Mouse (Mus musculus): ENCODE data around the gene Oaz2. TPM values are rescaled to one million over a fixed set of nuclear protein-coding genes. Genes with fewer than 3 reads are reported as not detected.

Oaz2 gene
- polyA plus RNA-seq, 1 experiment from 2014 or later: 210 TPM

GRCm38 (mm10) chr9:65641446-65642052 is 26.3 kb upstream of the Oaz2 start:
- no peaks in the 10 kb centered on the region for H3K27me3 ChIP-seq (ENCODE audit: control insufficient read depth, insufficient read depth, low read length)
- 12% methylated on average over 12 of the region's 12 CpGs for WGBS
- peaks cover 5% of the 10 kb centered on the region; the same call in 1 of the 2 replicates for H3K36me3 ChIP-seq (ENCODE audit: control insufficient read depth, insufficient read depth, low read length)
- peaks cover 47 to 78% of the 10 kb centered on the region in 2 experiments for H3K4me1 ChIP-seq (ENCODE audit: control insufficient read depth in 2 of 2, insufficient read depth in 2 of 2, low read length in 2 of 2)
- peak overlapping the region; percentile 24 to 51 for H3K27ac ChIP-seq (replicated peaks in 1 of 2; ENCODE audit: control insufficient read depth in 1 of 2, insufficient read depth in 1 of 2, low read depth in 2 of 2, low read length in 2 of 2)
- no peak for ATAC-seq (ENCODE audit: insufficient number of reproducible peaks, insufficient read depth, low FRiP score, low read depth)
- peak overlapping the region; percentile 60 for H3K9ac ChIP-seq (ENCODE audit: low read length)
- H3K9me3 ChIP-seq (ENCODE audit: control insufficient read depth, low read length): no peaks in the 10 kb centered on the region
- H3K4me2 ChIP-seq (ENCODE audit: low read length): peak overlapping the region; percentile 52
- H3K4me3 ChIP-seq (ENCODE audit: control insufficient read depth in 1 of 2, insufficient read depth in 1 of 2, low read depth in 1 of 2, low read length in 2 of 2): no peak overlapping the region

- H3K4me1 ChIP-seq (ENCODE audit: control insufficient read depth in 2 of 2, insufficient read depth in 2 of 2, low read length in 2 of 2): peaks cover 47 to 84% of the 10 kb centered on the region in 2 experiments
- no peak overlapping the region for H3K9ac ChIP-seq (ENCODE audit: low read length)
- no peaks in the 10 kb centered on the region for H3K27me3 ChIP-seq (ENCODE audit: control insufficient read depth, insufficient read depth, low read length)
- peak overlapping the region in 1 of 2 experiments; percentile 59; a peak in 1 of 4 replicates for H3K27ac ChIP-seq (replicated peaks in 1 of 2; ENCODE audit: control insufficient read depth in 1 of 2, insufficient read depth in 1 of 2, low read depth in 2 of 2, low read length in 2 of 2)
- no peak overlapping the region for H3K4me3 ChIP-seq (ENCODE audit: control insufficient read depth in 1 of 2, insufficient read depth in 1 of 2, low read depth in 1 of 2, low read length in 2 of 2)
- no peak for ATAC-seq (ENCODE audit: insufficient number of reproducible peaks, insufficient read depth, low FRiP score, low read depth)
- no peaks in the 10 kb centered on the region for H3K9me3 ChIP-seq (ENCODE audit: control insufficient read depth, low read length)
- peaks cover 5% of the 10 kb centered on the region; the same call in 1 of the 2 replicates for H3K36me3 ChIP-seq (ENCODE audit: control insufficient read depth, insufficient read depth, low read length)
- no peak overlapping the region for H3K4me2 ChIP-seq (ENCODE audit: low read length)
These were observed 25.3 kb upstream of the Oaz2 start for GRCm38 (mm10) chr9:65642546-65642945.

- no peak for ATAC-seq (ENCODE audit: insufficient number of reproducible peaks, insufficient read depth, low FRiP score, low read depth)
- peak overlapping the region; percentile 50; the same call in 1 of the 2 replicates for H3K4me2 ChIP-seq (ENCODE audit: low read length)
- WGBS: 80% methylated on average over 4 of the region's 4 CpGs
- no peaks in the 10 kb centered on the region for H3K27me3 ChIP-seq (ENCODE audit: control insufficient read depth, insufficient read depth, low read length)
- H3K4me3 ChIP-seq (ENCODE audit: control insufficient read depth in 1 of 2, insufficient read depth in 1 of 2, low read depth in 1 of 2, low read length in 2 of 2): no peak overlapping the region
- peaks cover 50 to 82% of the 10 kb centered on the region in 2 experiments for H3K4me1 ChIP-seq (ENCODE audit: control insufficient read depth in 2 of 2, insufficient read depth in 2 of 2, low read length in 2 of 2)
- peak overlapping the region; percentile 95 to 98 for H3K27ac ChIP-seq (replicated peaks in 1 of 2; ENCODE audit: control insufficient read depth in 1 of 2, insufficient read depth in 1 of 2, low read depth in 2 of 2, low read length in 2 of 2)
- peak overlapping the region; percentile 42; the same call in 1 of the 2 replicates for H3K9ac ChIP-seq (ENCODE audit: low read length)
- no peaks in the 10 kb centered on the region for H3K9me3 ChIP-seq (ENCODE audit: control insufficient read depth, low read length)
- H3K36me3 ChIP-seq (ENCODE audit: control insufficient read depth, insufficient read depth, low read length): peaks cover 5% of the 10 kb centered on the region; the same call in 1 of the 2 replicates
These were observed 22.8 kb upstream of the Oaz2 start for GRCm38 (mm10) chr9:65644960-65645359.

- Histone ChIP-seq H3K27ac (replicated peaks in 1 of 2; ENCODE audit: control insufficient read depth in 1 of 2, insufficient read depth in 1 of 2, low read depth in 2 of 2, low read length in 2 of 2) (peak overlapping the region; percentile 95 to 98), H3K9me3 (ENCODE audit: control insufficient read depth, low read length) (no peaks in the 10 kb centered on the region), H3K4me1 (ENCODE audit: control insufficient read depth in 2 of 2, insufficient read depth in 2 of 2, low read length in 2 of 2) (peaks cover 50 to 82% of the 10 kb centered on the region in 2 experiments), H3K4me3 (ENCODE audit: control insufficient read depth in 1 of 2, insufficient read depth in 1 of 2, low read depth in 1 of 2, low read length in 2 of 2) (no peak overlapping the region), H3K36me3 (ENCODE audit: control insufficient read depth, insufficient read depth, low read length) (peaks cover 12% of the 10 kb centered on the region), H3K4me2 (ENCODE audit: low read length) (peak overlapping the region; percentile 50), H3K27me3 (ENCODE audit: control insufficient read depth, insufficient read depth, low read length) (no peaks in the 10 kb centered on the region), H3K9ac (ENCODE audit: low read length) (peak overlapping the region; percentile 59)
- WGBS: 5% methylated on average over 3 of the region's 3 CpGs
- peak; percentile 62 for ATAC-seq (ENCODE audit: insufficient number of reproducible peaks, insufficient read depth, low FRiP score, low read depth)
These were observed 21.8 kb upstream of the Oaz2 start for GRCm38 (mm10) chr9:65645984-65646383.

- H3K4me1 ChIP-seq (ENCODE audit: control insufficient read depth in 2 of 2, insufficient read depth in 2 of 2, low read length in 2 of 2): peaks cover 44 to 76% of the 10 kb centered on the region in 2 experiments
- no peaks in the 10 kb centered on the region for H3K9me3 ChIP-seq (ENCODE audit: control insufficient read depth, low read length)
- no peak for ATAC-seq (ENCODE audit: insufficient number of reproducible peaks, insufficient read depth, low FRiP score, low read depth)
- H3K4me3 ChIP-seq (ENCODE audit: control insufficient read depth in 1 of 2, insufficient read depth in 1 of 2, low read depth in 1 of 2, low read length in 2 of 2): no peak overlapping the region
- H3K27ac ChIP-seq (replicated peaks in 1 of 2; ENCODE audit: control insufficient read depth in 1 of 2, insufficient read depth in 1 of 2, low read depth in 2 of 2, low read length in 2 of 2): peak overlapping the region; percentile 95 to 98; a peak in 3 of 4 replicates
- 75% methylated on average over 2 of the region's 2 CpGs for WGBS
- peaks cover 15% of the 10 kb centered on the region for H3K36me3 ChIP-seq (ENCODE audit: control insufficient read depth, insufficient read depth, low read length)
- H3K27me3 ChIP-seq (ENCODE audit: control insufficient read depth, insufficient read depth, low read length): no peaks in the 10 kb centered on the region
- H3K9ac ChIP-seq (ENCODE audit: low read length): no peak overlapping the region
- H3K4me2 ChIP-seq (ENCODE audit: low read length): peak overlapping the region; percentile 50; the same call in 1 of the 2 replicates
These were observed 21.0 kb upstream of the Oaz2 start for GRCm38 (mm10) chr9:65646782-65647181.

GRCm38 (mm10) chr9:65648730-65649129 is 19.1 kb upstream of the Oaz2 start:
- Histone ChIP-seq H3K4me2 (ENCODE audit: low read length) (no peak overlapping the region), H3K9me3 (ENCODE audit: control insufficient read depth, low read length) (no peaks in the 10 kb centered on the region), H3K27me3 (ENCODE audit: control insufficient read depth, insufficient read depth, low read length) (no peaks in the 10 kb centered on the region), H3K36me3 (ENCODE audit: control insufficient read depth, insufficient read depth, low read length) (peaks cover 13% of the 10 kb centered on the region), H3K4me3 (ENCODE audit: control insufficient read depth in 1 of 2, insufficient read depth in 1 of 2, low read depth in 1 of 2, low read length in 2 of 2) (no peak overlapping the region), H3K9ac (ENCODE audit: low read length) (no peak overlapping the region), H3K4me1 (ENCODE audit: control insufficient read depth in 2 of 2, insufficient read depth in 2 of 2, low read length in 2 of 2) (peaks cover 38 to 66% of the 10 kb centered on the region in 2 experiments), H3K27ac (replicated peaks in 1 of 2; ENCODE audit: control insufficient read depth in 1 of 2, insufficient read depth in 1 of 2, low read depth in 2 of 2, low read length in 2 of 2) (no peak overlapping the region)
- 76% methylated on average over 13 of the region's 13 CpGs for WGBS
- no peak for ATAC-seq (ENCODE audit: insufficient number of reproducible peaks, insufficient read depth, low FRiP score, low read depth)

GRCm38 (mm10) chr9:65649997-65650396 is 17.8 kb upstream of the Oaz2 start:
- H3K4me3 ChIP-seq (ENCODE audit: control insufficient read depth in 1 of 2, insufficient read depth in 1 of 2, low read depth in 1 of 2, low read length in 2 of 2): no peak overlapping the region
- H3K27me3 ChIP-seq (ENCODE audit: control insufficient read depth, insufficient read depth, low read length): no peaks in the 10 kb centered on the region
- no peaks in the 10 kb centered on the region for H3K9me3 ChIP-seq (ENCODE audit: control insufficient read depth, low read length)
- H3K27ac ChIP-seq (replicated peaks in 1 of 2; ENCODE audit: control insufficient read depth in 1 of 2, insufficient read depth in 1 of 2, low read depth in 2 of 2, low read length in 2 of 2): peak overlapping the region; percentile 64 to 66
- WGBS: 0% methylated on average over 1 of the region's 1 CpGs
- H3K4me2 ChIP-seq (ENCODE audit: low read length): no peak overlapping the region
- H3K9ac ChIP-seq (ENCODE audit: low read length): 0 out of 2 replicates have a peak overlapping the region, but pooled peaks have one; percentile 10
- H3K4me1 ChIP-seq (ENCODE audit: control insufficient read depth in 2 of 2, insufficient read depth in 2 of 2, low read length in 2 of 2): peaks cover 38 to 61% of the 10 kb centered on the region in 2 experiments
- peaks cover 13% of the 10 kb centered on the region; the same call in 1 of the 2 replicates for H3K36me3 ChIP-seq (ENCODE audit: control insufficient read depth, insufficient read depth, low read length)
- ATAC-seq (ENCODE audit: insufficient number of reproducible peaks, insufficient read depth, low FRiP score, low read depth): no peak
